Mouse (Mus musculus): ENCODE data around the gene Bcl10. TPM values are rescaled to one million over a fixed set of nuclear protein-coding genes. Genes with fewer than 3 reads are reported as not detected.

Gene Bcl10
- polyA plus RNA-seq, 1 experiment from 2014 or later, result 44.0 TPM

GRCm38 (mm10) chr3:145941971-145942370 is 19.4 kb downstream of the Bcl10 start:
- peaks cover 56% of the 10 kb centered on the region for H3K36me3 ChIP-seq (ENCODE audit: control insufficient read depth, insufficient read depth, low read length)
- no peak overlapping the region for H3K4me2 ChIP-seq (ENCODE audit: low read length)
- no peak overlapping the region; the same call in 1 of the 2 replicates for H3K9ac ChIP-seq (ENCODE audit: low read length)
- 3% methylated on average over 3 of the region's 3 CpGs for WGBS
- ATAC-seq (ENCODE audit: insufficient number of reproducible peaks, insufficient read depth, low FRiP score, low read depth), result no peak
- no peaks in the 10 kb centered on the region for H3K27me3 ChIP-seq (ENCODE audit: control insufficient read depth, insufficient read depth, low read length)
- H3K9me3 ChIP-seq (ENCODE audit: control insufficient read depth, low read length), result no peaks in the 10 kb centered on the region
- H3K4me3 ChIP-seq (ENCODE audit: control insufficient read depth in 1 of 2, insufficient read depth in 1 of 2, low read depth in 1 of 2, low read length in 2 of 2), result no peak overlapping the region
- no peak overlapping the region for H3K27ac ChIP-seq (replicated peaks in 1 of 2; ENCODE audit: control insufficient read depth in 1 of 2, insufficient read depth in 1 of 2, low read depth in 2 of 2, low read length in 2 of 2)
- peaks cover 21 to 39% of the 10 kb centered on the region in 2 experiments for H3K4me1 ChIP-seq (ENCODE audit: control insufficient read depth in 2 of 2, insufficient read depth in 2 of 2, low read length in 2 of 2)

- ATAC-seq (ENCODE audit: insufficient number of reproducible peaks, insufficient read depth, low FRiP score, low read depth), result no peak
- H3K27me3 ChIP-seq (ENCODE audit: control insufficient read depth, insufficient read depth, low read length), result no peaks in the 10 kb centered on the region
- H3K27ac ChIP-seq (replicated peaks in 1 of 2; ENCODE audit: control insufficient read depth in 1 of 2, insufficient read depth in 1 of 2, low read depth in 2 of 2, low read length in 2 of 2), result no peak overlapping the region
- H3K4me3 ChIP-seq (ENCODE audit: control insufficient read depth in 1 of 2, insufficient read depth in 1 of 2, low read depth in 1 of 2, low read length in 2 of 2), result no peak overlapping the region
- no peak overlapping the region; the same call in 1 of the 2 replicates for H3K9ac ChIP-seq (ENCODE audit: low read length)
- H3K9me3 ChIP-seq (ENCODE audit: control insufficient read depth, low read length), result no peaks in the 10 kb centered on the region
- peaks cover 56% of the 10 kb centered on the region for H3K36me3 ChIP-seq (ENCODE audit: control insufficient read depth, insufficient read depth, low read length)
- WGBS, result 65% methylated on average over 7 of the region's 7 CpGs
- no peak overlapping the region for H3K4me2 ChIP-seq (ENCODE audit: low read length)
- peaks cover 16 to 38% of the 10 kb centered on the region in 2 experiments for H3K4me1 ChIP-seq (ENCODE audit: control insufficient read depth in 2 of 2, insufficient read depth in 2 of 2, low read length in 2 of 2)
Observed at GRCm38 (mm10) chr3:145944348-145944747, 21.7 kb downstream of the Bcl10 start.

- Histone ChIP-seq H3K27ac (replicated peaks in 1 of 2; ENCODE audit: control insufficient read depth in 1 of 2, insufficient read depth in 1 of 2, low read depth in 2 of 2, low read length in 2 of 2) (peak overlapping the region; percentile 65 to 82), H3K9ac (ENCODE audit: low read length) (0 out of 2 replicates have a peak overlapping the region, but pooled peaks have one; percentile 8), H3K4me3 (ENCODE audit: control insufficient read depth in 1 of 2, insufficient read depth in 1 of 2, low read depth in 1 of 2, low read length in 2 of 2) (no peak overlapping the region), H3K4me1 (ENCODE audit: control insufficient read depth in 2 of 2, insufficient read depth in 2 of 2, low read length in 2 of 2) (peaks cover 14 to 34% of the 10 kb centered on the region in 2 experiments), H3K4me2 (ENCODE audit: low read length) (no peak overlapping the region), H3K9me3 (ENCODE audit: control insufficient read depth, low read length) (no peaks in the 10 kb centered on the region), H3K36me3 (ENCODE audit: control insufficient read depth, insufficient read depth, low read length) (peaks cover 42% of the 10 kb centered on the region), H3K27me3 (ENCODE audit: control insufficient read depth, insufficient read depth, low read length) (no peaks in the 10 kb centered on the region)
- no peak for ATAC-seq (ENCODE audit: insufficient number of reproducible peaks, insufficient read depth, low FRiP score, low read depth)
- WGBS, result 87% methylated on average over 3 of the region's 3 CpGs
Observed at GRCm38 (mm10) chr3:145945904-145946303, 23.3 kb downstream of the Bcl10 start.

GRCm38 (mm10) chr3:145946654-145947053 is 24.1 kb downstream of the Bcl10 start:
- Histone ChIP-seq H3K4me2 (ENCODE audit: low read length) (peak overlapping the region; percentile 31), H3K36me3 (ENCODE audit: control insufficient read depth, insufficient read depth, low read length) (peaks cover 34% of the 10 kb centered on the region), H3K9me3 (ENCODE audit: control insufficient read depth, low read length) (no peaks in the 10 kb centered on the region), H3K27me3 (ENCODE audit: control insufficient read depth, insufficient read depth, low read length) (no peaks in the 10 kb centered on the region), H3K27ac (replicated peaks in 1 of 2; ENCODE audit: control insufficient read depth in 1 of 2, insufficient read depth in 1 of 2, low read depth in 2 of 2, low read length in 2 of 2) (peak overlapping the region; percentile 65 to 82), H3K9ac (ENCODE audit: low read length) (0 out of 2 replicates have a peak overlapping the region, but pooled peaks have one; percentile 8), H3K4me3 (ENCODE audit: control insufficient read depth in 1 of 2, insufficient read depth in 1 of 2, low read depth in 1 of 2, low read length in 2 of 2) (no peak overlapping the region), H3K4me1 (ENCODE audit: control insufficient read depth in 2 of 2, insufficient read depth in 2 of 2, low read length in 2 of 2) (peaks cover 20 to 32% of the 10 kb centered on the region in 2 experiments)
- ATAC-seq (ENCODE audit: insufficient number of reproducible peaks, insufficient read depth, low FRiP score, low read depth), result no peak
- WGBS, result 11% methylated on average over 2 of the region's 2 CpGs

GRCm38 (mm10) chr3:145947539-145948204 is 25.1 kb downstream of the Bcl10 start:
- peaks cover 25 to 32% of the 10 kb centered on the region in 2 experiments for H3K4me1 ChIP-seq (ENCODE audit: control insufficient read depth in 2 of 2, insufficient read depth in 2 of 2, low read length in 2 of 2)
- H3K36me3 ChIP-seq (ENCODE audit: control insufficient read depth, insufficient read depth, low read length), result peaks cover 30% of the 10 kb centered on the region
- H3K9me3 ChIP-seq (ENCODE audit: control insufficient read depth, low read length), result no peaks in the 10 kb centered on the region
- 0 out of 2 replicates have a peak overlapping the region, but pooled peaks have one; percentile 11 for H3K9ac ChIP-seq (ENCODE audit: low read length)
- ATAC-seq (ENCODE audit: insufficient number of reproducible peaks, insufficient read depth, low FRiP score, low read depth), result no peak
- no peak overlapping the region for H3K4me3 ChIP-seq (ENCODE audit: control insufficient read depth in 1 of 2, insufficient read depth in 1 of 2, low read depth in 1 of 2, low read length in 2 of 2)
- peak overlapping the region in 1 of 2 experiments; percentile 82; a peak in 2 of 4 replicates for H3K27ac ChIP-seq (replicated peaks in 1 of 2; ENCODE audit: control insufficient read depth in 1 of 2, insufficient read depth in 1 of 2, low read depth in 2 of 2, low read length in 2 of 2)
- H3K27me3 ChIP-seq (ENCODE audit: control insufficient read depth, insufficient read depth, low read length), result no peaks in the 10 kb centered on the region
- 46% methylated on average over 6 of the region's 6 CpGs for WGBS
- H3K4me2 ChIP-seq (ENCODE audit: low read length), result no peak overlapping the region

- Histone ChIP-seq H3K4me3 (ENCODE audit: control insufficient read depth in 1 of 2, insufficient read depth in 1 of 2, low read depth in 1 of 2, low read length in 2 of 2) (peak overlapping the region; percentile 5 to 22; a peak in 2 of 4 replicates), H3K4me1 (ENCODE audit: control insufficient read depth in 2 of 2, insufficient read depth in 2 of 2, low read length in 2 of 2) (peaks cover 25 to 39% of the 10 kb centered on the region in 2 experiments), H3K36me3 (ENCODE audit: control insufficient read depth, insufficient read depth, low read length) (peaks cover 4% of the 10 kb centered on the region), H3K27me3 (ENCODE audit: control insufficient read depth, insufficient read depth, low read length) (no peaks in the 10 kb centered on the region), H3K4me2 (ENCODE audit: low read length) (peak overlapping the region; percentile 58), H3K9me3 (ENCODE audit: control insufficient read depth, low read length) (no peaks in the 10 kb centered on the region), H3K27ac (replicated peaks in 1 of 2; ENCODE audit: control insufficient read depth in 1 of 2, insufficient read depth in 1 of 2, low read depth in 2 of 2, low read length in 2 of 2) (peak overlapping the region in 1 of 2 experiments; percentile 58; a peak in 1 of 4 replicates), H3K9ac (ENCODE audit: low read length) (peak overlapping the region; percentile 57)
- 8% methylated on average over 15 of the region's 15 CpGs for WGBS
- ATAC-seq (ENCODE audit: insufficient number of reproducible peaks, insufficient read depth, low FRiP score, low read depth), result peak; percentile 55
Observed at GRCm38 (mm10) chr3:145950034-145950814, 27.6 kb downstream of the Bcl10 start.

GRCm38 (mm10) chr3:145950815-145951130 is 28.2 kb downstream of the Bcl10 start:
- H3K9ac ChIP-seq (ENCODE audit: low read length), result no peak overlapping the region
- no peaks in the 10 kb centered on the region for H3K36me3 ChIP-seq (ENCODE audit: control insufficient read depth, insufficient read depth, low read length)
- H3K4me3 ChIP-seq (ENCODE audit: control insufficient read depth in 1 of 2, insufficient read depth in 1 of 2, low read depth in 1 of 2, low read length in 2 of 2), result no peak overlapping the region
- H3K9me3 ChIP-seq (ENCODE audit: control insufficient read depth, low read length), result no peaks in the 10 kb centered on the region
- H3K4me2 ChIP-seq (ENCODE audit: low read length), result peak overlapping the region; percentile 58
- H3K4me1 ChIP-seq (ENCODE audit: control insufficient read depth in 2 of 2, insufficient read depth in 2 of 2, low read length in 2 of 2), result peaks cover 25 to 38% of the 10 kb centered on the region in 2 experiments
- ATAC-seq (ENCODE audit: insufficient number of reproducible peaks, insufficient read depth, low FRiP score, low read depth), result no peak
- no peaks in the 10 kb centered on the region for H3K27me3 ChIP-seq (ENCODE audit: control insufficient read depth, insufficient read depth, low read length)
- WGBS, result 34% methylated on average over 5 of the region's 5 CpGs
- no peak overlapping the region for H3K27ac ChIP-seq (replicated peaks in 1 of 2; ENCODE audit: control insufficient read depth in 1 of 2, insufficient read depth in 1 of 2, low read depth in 2 of 2, low read length in 2 of 2)
